Mouse (Mus musculus) adrenal gland, postnatal 4 days (tissue): ENCODE results near the gene Ttl. TPM values are rescaled to one million over a fixed set of nuclear protein-coding genes. Genes with fewer than 3 reads are reported as not detected.

Experiments used
- DNase-seq, 2 experiments: peaks; one replicate each; pipeline ENCODE4 v3.0.0; 2021 to 2022; ENCODE audit warnings: low spot score in 2 of 2, mixed read lengths in 2 of 2
- total RNA-seq, 2 experiments: library from RNA; stranded (reverse); gene quantifications; 2 replicates each; pipeline ENCODE4 v1.2.3; 2021

Ttl gene
- total RNA-seq, 2 experiments from 2014 or later: 15.5 to 18.1 TPM

DNA sequence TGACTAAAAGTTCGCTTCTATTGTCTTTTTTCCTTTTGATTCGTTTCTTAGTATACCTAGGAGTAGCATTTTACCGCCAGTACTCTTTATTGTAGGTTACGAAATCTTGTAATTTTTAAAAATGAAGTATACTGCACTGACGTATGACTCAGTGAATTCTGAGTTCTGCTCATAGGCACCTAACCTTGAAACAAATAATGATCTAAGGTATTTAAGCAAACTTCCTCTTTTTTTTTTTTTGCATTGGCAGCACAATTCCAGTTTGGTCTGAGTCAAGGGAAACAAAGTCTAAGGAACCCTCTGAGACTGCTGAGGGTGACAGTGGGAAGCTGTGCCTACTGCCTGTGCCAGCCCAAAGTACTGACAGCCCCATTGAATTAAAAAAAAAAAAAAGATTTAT is 17.8 kb downstream of the Ttl start:
- no peak for DNase-seq

DNA sequence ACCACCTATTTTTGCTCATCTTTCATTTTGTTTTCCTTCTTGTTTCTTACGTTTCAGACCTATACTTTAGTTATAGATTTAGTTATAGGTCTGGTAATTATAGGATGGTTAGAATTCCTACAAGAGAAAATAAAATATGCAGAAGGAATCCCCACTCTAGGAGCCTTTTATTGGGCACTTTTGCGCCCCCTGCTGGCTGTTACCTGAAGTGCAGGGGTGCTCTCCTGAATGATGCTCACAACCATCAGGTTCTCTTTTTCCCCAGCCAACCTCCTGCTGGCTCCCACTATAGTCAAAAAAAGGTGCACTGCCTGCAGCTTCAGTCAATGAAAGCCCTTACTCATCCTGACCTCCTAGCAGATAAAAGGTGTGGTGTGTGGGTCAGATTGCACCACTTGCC is 19.2 kb downstream of the Ttl start:
- DNase-seq: no peak

DNA sequence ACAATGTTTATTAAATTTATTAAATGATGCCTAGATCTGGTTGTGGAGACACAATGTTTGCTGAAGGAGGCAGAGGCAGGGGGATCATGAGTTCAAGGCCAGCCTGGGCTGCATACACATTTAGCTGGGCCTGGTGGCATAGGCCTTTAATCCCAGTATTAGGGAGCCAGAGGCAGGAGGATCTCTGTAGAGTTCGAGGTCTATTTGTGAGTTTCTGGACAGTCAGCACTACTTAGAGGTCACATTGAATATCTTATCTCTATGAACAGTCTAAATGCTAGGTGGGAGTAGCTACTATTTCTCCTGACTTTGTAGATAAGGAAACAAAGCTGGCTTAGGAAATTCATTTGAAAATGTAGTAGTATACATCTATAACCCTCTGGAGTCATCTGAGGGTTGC is 21.8 kb downstream of the Ttl start:
- no peak for DNase-seq

DNA sequence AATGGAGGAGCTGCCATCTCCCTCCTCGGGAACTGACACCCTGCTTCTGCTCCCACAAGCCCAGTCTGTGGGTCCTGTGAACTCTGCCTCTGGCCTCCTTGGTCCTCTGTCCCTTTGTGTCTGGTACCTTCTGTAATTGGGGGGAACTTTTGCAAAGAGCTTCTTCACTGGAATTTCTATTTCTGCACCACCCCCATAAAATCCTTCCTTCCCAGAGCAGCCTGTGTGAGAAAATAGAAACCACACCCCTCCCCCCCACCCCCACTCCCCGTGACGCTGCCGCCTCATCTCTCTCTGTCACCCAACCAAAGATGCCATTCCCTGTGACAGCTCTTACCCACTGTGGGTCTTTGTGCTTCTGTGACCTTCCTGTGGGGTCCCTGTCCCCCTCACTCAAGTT is 24.6 kb downstream of the Ttl start:
- no peak for DNase-seq

DNA sequence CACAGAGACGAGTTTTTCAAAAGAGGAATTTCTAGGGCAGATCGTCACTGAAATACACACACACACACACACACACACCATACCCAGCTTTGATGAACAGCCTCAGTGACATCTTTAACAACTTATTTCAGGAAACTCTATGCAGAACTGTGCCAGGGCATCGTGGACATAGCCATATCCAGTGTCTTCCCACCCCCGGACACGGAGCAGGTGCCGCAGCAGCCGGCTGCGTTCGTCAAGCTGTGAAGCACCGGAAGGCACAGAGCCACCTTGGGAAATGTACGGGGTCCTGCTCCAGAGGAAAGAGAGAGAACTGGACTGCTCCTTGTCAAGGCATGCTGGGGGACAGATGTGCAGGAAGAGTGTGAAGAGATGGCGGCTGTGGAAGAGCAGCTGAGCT is 27.1 kb downstream of the Ttl start:
- DNase-seq: no peak

DNA sequence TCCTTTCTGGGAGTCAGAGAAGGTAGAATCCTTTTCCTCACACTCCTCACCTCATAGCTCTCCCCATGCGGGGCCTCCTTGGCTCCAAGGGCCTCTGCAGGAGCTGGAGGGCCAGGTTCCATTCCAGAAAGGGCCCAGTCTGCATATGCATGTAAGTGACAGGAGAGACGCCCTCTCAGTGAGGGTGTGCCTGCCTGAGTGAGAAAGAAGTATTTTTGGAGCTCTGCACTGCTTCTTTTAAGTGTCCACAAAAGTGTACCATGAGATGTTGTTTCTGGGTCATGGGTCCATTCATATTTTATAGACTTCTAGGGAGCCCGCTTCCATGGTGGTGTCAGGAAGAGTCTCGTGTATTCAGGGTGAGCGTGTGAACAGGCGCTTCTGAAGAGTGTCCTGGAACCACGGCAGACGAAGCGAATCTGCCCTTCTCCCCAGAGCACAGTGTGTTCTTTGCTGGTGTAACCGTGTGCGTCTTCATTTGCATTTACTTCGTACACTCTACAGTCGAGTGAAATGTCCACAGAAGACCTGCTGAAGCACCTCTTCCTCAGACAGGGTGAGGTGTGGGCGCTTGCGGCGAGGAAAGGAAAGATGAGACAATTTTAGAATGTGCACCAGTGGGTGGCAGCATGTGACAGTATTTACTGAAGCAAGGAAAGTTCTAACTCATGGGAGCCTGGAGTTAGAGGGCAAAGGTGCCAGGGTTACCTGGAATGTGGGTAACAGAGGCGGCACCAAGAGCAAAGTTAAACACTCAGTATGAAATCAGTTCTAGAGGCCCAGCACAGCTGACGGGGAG is 28.4 kb downstream of the Ttl start:
- no peak for DNase-seq

DNA sequence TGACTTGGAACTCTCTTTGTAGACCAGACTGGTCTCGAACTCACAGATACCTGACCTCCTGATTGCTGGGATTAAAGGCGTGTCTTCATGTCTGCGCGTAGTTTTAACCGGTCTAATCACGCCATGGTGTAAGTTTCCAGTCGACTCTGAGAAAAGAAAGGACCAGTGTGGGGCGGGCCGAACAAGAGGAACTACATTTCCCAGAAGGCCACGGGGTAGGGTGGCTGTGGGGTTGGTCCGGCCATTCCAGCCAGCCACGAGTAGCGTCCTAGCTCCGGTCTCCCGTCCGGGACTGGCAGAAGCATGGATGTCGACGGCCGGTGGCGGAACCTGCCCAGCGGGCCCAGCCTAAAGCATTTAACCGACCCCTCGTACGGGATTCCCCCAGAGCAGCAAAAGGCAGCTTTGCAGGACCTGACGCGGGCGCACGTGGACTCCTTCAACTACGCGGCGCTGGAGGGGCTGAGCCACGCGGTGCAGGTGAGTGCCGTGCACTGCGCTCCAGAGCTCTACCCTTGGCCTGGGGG is 35.1 kb downstream of the Ttl start, which contains the start of gene Polr1b:
TSS of gene Polr1b (plus strand) at position 212 of the 527 bp plus-strand sequence.
- peak; percentile 63 to 79 for DNase-seq

DNA sequence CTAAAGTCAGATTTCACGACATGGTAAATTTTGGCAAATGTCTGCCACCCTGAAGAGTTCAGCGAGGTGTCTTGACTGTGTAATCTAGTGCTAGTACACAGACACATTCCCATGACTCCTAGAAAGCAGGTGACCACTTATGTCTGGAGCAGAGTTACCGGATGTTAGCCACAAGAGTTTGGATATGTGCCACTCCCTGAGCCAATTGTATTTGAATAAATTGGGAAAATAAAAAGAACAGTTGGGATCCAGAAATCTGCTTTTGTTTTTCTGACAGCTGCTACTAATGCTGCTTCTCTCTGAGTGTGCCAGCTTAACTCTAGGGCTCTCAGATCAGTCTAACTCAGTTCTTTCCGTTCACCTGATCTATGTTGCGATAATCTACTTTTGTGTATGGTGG is 47.2 kb downstream of the Ttl start:
- DNase-seq: no peak

DNA sequence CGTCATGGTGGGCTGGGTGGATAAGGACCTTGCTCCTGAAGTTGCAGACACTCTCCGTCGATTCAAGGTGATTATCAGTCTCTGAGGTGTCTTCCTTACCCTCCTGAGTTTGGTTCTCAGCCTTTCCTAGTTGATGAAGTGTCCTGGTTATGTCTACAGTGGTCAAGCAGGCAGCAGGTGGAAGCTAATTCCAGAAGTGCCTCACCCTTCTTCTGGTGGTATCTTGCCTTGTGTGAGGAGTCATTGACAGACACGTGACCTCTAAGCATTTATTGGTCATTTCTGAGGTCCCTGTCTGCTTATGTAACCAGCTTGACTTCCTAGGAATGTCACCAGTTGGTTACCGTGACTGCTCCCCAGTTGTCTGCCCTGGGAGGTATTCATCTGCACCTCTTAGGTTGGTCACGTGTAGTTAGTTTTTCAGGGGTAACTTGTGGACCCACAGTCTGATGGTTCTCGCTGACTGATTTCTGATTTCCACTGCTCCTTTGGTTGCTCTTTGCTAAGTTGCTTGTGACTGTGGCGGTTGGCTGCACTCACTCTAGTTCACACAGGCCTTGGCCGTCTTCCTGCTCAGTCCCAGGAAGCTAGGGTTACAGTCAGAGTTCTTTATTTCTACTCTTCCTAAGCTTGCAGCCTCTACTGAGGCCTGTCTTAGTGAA is 50.1 kb downstream of the Ttl start:
- DNase-seq: no peak

DNA sequence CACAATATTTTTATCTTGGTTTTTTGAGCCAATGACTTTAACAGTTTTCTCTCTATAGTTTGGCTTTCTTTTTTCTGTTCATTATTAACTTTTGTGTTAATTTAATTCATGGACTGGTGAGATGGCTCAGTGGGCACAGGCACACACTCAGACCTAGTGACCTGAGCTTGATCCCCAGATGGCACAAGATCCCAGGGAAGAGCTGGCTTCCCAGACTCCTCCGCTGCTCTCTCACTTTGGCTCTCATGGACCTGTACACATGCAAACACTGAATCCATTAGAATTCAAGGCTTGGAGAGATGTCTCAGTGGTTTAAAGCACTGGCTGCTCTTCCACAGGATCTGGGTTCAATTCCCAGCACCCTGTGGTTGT is 50.6 kb downstream of the Ttl start:
- DNase-seq: no peak

DNA sequence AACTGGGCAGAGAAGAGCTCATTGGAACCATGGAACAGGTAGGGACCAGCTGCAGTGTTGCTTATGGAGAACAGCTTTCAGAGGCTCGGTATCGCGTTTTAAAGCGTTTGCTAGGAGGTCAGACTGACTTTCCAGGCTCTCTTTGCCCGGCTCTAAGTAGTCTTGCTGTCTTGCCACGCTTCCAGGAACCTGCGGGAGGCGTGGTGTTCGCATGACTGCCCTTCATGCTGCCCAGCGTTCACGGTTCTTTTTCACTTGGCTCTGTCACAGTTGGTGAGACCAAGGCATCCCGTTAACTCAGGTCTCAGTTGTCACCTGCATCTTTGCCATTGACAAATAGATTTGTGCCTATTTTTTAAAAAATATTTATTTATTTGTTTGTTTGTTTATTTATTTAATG is 52.3 kb downstream of the Ttl start:
- no peak for DNase-seq

DNA sequence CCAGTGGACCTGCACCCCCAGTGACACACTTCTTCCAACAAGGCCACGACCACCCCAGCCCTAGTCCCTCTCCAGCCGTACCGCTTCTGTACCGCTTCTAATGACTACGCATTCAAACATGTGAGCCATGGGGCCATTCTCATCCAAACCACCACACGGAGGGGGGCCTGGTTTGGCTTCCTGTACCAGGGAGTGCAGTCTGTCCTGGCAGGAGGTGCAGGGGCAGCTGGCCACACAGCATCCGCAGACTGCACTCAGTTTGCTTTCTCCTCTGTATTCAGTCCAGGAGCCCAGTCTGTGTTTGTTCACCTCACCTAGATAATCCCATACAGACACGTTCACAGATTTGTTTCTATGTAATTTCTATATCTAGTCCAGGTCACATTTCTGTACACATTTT is 56.2 kb downstream of the Ttl start:
- no peak for DNase-seq

DNA sequence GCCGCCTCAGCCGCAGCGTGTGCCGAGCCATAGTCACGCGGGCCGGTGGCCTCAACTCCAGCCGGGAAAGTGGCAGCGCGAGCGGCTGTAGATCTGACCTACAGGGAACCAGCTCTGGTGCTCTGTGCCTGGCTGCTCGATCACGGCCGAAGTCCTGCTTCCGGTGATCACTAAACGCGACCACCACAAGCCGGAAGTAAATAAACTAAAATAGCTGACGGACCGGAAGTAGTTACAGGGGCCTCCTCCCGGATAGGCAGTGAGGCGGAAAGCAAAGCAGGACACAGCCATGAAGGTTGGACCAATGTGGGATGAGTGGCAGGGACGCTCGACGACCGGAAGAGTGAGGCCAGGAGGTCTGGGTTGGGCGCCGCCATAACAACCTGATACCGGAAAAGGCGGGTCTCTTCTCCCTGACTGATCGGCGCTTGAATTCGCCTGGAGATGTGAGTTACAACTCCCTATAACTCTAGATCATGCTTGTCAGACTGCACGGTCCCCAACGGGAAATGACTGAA is 63.7 kb downstream of the Ttl start, which contains the start of gene Chchd5:
TSS of gene Chchd5 (plus strand) at position 289 of the 518 bp plus-strand sequence.
- peak; percentile 52 to 77 for DNase-seq

DNA sequence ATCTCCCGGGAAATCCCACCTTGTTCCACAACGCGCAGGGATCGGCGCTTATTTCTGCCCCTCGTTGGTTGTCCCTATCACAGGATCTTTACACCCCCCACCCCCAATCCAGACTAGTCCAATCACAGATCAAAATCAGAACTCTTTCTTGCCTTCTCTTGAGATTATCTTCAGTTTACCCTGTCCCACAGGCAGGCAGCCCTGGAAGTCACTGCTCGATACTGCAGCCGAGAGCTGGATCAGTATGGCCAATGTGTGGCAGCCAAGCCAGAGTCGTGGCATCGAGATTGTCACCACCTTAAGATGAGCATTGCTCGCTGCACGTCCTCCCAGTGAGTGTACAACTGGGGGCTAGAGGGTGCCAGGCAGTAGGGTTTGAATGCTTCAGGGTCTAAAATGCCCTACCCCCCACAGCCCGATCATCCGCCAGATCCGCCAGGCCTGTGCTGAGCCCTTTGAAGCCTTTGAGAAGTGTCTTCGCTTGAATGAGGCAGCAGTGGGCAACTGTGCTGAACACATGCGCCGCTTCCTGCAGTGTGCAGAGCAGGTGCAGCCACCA is 64.3 kb downstream of the Ttl start:
- DNase-seq: no peak

DNA sequence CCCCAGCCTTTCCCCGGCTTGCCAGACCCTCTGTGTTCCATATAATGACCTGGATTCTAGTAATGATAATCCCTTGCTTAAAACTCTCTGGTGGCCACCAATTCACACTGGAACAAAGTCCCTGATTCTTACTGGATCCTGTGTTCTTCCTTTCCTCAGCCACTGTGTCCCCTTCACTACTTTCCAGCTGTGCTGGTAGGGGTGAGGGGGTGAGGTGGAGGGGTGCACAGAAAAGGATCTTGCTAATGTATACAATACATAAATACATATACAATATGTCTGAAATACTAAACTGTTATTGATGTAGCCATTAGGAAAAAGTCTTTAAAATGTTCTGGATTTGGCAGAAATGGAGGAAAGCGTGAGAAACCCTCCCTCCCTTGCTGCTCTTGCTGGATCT is 65.0 kb downstream of the Ttl start:
- DNase-seq: no peak

DNA sequence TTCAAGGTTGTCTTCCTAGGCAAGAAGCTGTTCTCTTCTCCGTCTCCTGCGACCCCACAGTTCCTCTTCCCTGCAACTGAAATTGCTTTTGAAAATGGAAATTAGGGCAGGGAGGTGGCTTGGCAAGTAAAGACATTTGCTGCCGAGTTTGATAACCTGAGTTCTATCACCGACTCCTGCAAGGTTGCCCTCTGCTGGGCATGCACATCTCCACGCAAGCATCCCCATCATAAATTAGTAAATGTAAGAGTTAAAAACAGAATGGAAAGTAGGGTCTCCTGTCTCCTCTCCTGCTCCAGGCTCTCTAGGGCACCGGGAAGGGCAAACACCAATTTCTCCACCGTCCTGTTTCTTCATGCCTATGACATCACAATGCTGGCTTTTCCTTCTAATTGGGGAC is 66.5 kb downstream of the Ttl start:
- DNase-seq: no peak

DNA sequence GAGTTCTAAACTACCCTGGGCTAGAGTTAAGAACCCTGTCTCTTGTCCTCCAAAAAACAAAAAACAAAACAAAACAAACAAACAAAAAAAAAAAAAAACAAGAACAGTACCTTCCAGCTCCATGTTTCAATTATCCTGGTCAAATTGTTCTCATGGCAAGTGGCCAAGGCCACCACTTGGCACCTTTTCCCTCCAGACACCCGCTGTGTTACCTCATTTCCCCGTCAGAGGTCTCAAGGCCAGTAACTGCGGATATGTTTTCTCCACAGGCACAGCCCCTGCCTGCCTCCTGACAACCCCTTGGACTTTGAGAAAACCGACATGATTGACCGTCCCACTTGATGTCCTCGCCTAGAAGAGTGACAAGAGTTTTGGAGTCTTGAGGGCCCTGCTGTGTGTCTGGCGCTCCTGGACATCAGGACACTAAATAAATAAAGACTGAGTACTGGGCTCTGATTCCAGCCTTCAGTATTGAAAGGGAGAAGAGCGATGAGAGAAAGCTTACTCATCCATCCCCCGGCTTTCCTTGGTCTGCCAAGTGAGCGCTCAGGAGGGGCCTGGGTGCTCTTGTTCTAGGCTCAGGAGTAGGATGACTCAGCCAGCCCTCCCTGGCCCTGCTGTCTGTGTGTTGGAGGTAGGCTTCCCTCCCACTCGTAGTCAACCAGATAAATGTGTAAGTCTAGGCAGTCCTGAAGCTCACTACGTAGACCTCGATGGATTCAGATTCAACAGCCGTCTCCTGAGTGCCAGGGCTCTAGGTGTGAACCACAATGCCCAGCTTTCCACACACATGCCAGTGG is 67.5 kb downstream of the Ttl start:
- DNase-seq: peak in 1 of 2 experiments; percentile 23

DNA sequence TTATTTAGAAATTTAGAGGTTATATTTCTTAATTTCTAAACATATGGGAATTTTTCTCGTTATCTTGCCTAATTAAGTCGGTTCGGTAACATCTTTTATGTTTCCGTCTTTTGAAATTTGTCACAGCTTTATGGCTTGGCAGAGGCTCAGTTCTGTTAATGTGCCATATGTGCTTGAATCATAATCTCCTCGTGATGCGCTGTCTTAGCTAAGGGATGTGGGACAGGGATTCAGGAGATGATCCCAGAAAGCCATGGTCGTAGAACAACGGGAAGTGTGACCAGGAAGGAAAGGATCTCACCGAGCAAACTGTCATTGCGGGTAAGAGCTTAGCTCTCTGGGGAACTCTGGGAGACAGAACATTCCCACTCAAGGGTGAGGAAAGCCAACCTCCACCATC is 74.2 kb downstream of the Ttl start:
- no peak for DNase-seq
